Mouse (Mus musculus): ENCODE measurements around the gene Snorc.

- TF ChIP-seq HCFC1 (IDR thresholded peaks at IDR 0.05; ENCODE audit: borderline replicate concordance, insufficient read depth, low read length): no peak
- TF ChIP-seq ZC3H11A (IDR thresholded peaks at IDR 0.05; ENCODE audit: borderline replicate concordance, low read depth, low read length): no peak
- TF ChIP-seq CHD2 (IDR thresholded peaks at IDR 0.05; ENCODE audit: low read depth, low read length): no peak
- no peak for TF ChIP-seq MAFK (IDR thresholded peaks at IDR 0.05; ENCODE audit: insufficient read depth, low read depth, low read length)
- TF ChIP-seq ZNF384 (IDR thresholded peaks at IDR 0.05; ENCODE audit: low read depth, low read length): no peak
Measured at GRCm38 (mm10) chr1:87435125-87435524, 34.9 kb upstream of the Snorc start.

Data from ES-E14 (cell line).